Mouse (Mus musculus): ENCODE data around the gene Oas1a. TPM values are rescaled to one million over a fixed set of nuclear protein-coding genes. Genes with fewer than 3 reads are reported as not detected.
"Not testable (repeated sequence)": the region's sequence is repeated elsewhere in the genome, so short reads cannot be mapped to it uniquely, and the experiment has no call there.

Oas1a gene
- 1.8 and 2.2 TPM in 2 replicates for polyA plus RNA-seq (2014; fragmentation: Nextera tagmentation; extraction: Ambion mirVana)

DNA sequence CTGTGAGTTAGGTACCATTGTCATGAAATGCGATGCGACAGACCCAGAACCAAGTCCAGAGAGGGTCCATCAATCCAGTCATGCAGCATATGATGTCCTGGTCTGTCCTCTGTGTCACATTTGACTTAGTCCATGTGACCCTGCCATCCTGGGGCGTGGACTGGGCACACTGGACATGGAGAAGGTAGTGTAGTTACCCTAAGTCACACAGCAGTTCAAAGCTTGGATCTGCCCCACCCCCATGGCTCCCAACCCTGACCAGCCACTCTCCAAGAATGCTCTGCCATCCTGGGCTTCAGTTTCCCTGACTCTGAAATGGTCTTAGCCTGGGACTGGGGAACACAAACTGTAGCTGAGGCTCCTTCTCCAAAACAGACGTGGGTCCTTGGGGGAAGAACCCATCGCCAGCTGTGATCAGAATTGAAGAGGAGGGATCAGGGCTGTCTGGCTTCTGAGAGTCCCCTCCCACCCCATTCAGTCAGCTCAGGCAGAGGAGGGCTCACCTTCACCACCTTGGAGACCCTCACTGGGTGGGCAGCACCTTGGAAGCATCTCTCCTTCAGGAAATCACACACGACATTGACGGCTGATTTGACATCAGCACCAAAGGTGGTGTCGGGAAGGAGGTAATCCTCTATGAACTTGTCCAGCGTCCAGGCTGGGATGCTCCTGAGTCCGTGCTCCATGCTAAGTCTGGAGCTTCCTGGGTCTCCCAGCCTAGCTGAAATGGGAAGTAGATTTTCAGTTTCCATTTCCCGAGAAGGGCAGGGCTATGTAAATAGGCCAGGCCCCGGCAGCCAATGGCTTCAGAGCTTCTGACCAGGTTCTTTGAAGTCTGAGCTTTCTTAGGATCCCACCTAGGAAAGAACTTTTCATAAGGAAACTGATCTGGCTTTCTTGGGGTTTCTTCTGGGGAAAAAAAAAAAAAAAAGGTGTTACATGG is at the start of gene Oas1a:
Gene Oas1a (minus strand): TSS at position 731 of the 943 bp plus-strand sequence.
- H3K27me3 ChIP-seq (ENCODE audit: control insufficient read depth, insufficient read depth, low read length); H3K4me2 ChIP-seq (replicated peaks; ENCODE audit: low read depth, low read length); H3K9ac ChIP-seq (ENCODE audit: low read depth, low read length); H3K4me1 ChIP-seq (ENCODE audit: control insufficient read depth, insufficient read depth, low read length); H3K9me3 ChIP-seq (ENCODE audit: control insufficient read depth, low read length); H3K36me3 ChIP-seq (ENCODE audit: control insufficient read depth, insufficient read depth, low read length); ATAC-seq (ENCODE audit: low FRiP score, low TSS enrichment); H3K4me3 ChIP-seq (ENCODE audit: low read length); H3K27ac ChIP-seq (ENCODE audit: low read depth, low read length): not testable (repeated sequence)
- WGBS, result 36% methylated on average over 8 of the region's 12 CpGs

DNA sequence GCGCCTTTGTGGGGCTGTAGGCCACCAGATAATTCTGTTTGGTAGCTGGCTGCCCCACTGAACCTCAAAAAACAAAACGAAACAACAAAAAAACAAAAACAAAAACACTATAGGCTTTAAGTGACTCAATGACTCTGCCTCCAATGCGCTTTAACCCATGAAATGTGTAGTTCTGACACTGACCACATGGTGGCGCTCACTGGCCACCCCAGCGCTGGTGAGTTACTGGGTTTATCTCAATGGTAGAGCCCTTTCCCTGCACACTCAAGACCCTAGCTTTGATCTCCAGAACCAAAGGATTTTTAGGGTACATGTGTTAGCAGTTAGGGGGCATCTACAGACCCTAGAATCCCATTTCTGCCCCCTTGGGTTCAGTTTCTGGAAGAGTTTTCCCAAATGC is 46.7 kb upstream of the Oas1a start:
- H3K4me3 ChIP-seq (ENCODE audit: low read length), result no peak overlapping the region
- H3K4me2 ChIP-seq (replicated peaks; ENCODE audit: low read depth, low read length), result no peak overlapping the region
- no peaks in the 10 kb centered on the region for H3K4me1 ChIP-seq (ENCODE audit: control insufficient read depth, insufficient read depth, low read length)
- no peak for ATAC-seq (ENCODE audit: low FRiP score, low TSS enrichment)
- no peak overlapping the region for H3K27ac ChIP-seq (ENCODE audit: low read depth, low read length)
- H3K9me3 ChIP-seq (ENCODE audit: control insufficient read depth, low read length), result no peaks in the 10 kb centered on the region
- no peaks in the 10 kb centered on the region for H3K27me3 ChIP-seq (ENCODE audit: control insufficient read depth, insufficient read depth, low read length)
- no peaks in the 10 kb centered on the region for H3K36me3 ChIP-seq (ENCODE audit: control insufficient read depth, insufficient read depth, low read length)
- WGBS, result 25% methylated on average over 5 of the region's 5 CpGs
- no peak overlapping the region for H3K9ac ChIP-seq (ENCODE audit: low read depth, low read length)

DNA sequence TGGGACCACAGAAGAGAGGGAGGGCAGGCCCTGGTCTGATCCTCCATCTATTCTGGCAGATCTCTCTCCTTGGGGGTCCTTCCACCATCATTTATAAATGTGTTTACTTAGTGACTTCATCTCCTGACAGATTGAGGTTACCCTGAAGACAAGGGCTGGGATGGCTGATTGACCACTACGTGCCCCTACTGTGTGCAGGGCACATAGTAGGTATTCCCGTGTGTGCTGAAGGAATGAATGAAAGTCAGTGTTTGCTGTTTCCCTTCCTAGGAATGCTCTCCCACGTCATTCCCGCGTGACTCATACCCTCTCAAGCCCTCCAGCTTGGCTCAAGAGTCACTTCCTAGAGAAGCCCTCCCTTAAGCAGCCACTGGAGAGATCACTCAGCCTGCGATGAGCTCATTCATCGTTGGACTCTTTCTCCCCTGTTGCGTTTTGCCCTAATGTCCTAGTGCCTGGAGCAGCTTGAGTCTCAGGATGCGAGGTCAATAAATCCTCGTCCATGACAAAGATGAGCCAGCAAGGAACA is 45.0 kb upstream of the Oas1a start:
- no peak overlapping the region for H3K9ac ChIP-seq (ENCODE audit: low read depth, low read length)
- no peak for ATAC-seq (ENCODE audit: low FRiP score, low TSS enrichment)
- H3K4me3 ChIP-seq (ENCODE audit: low read length), result no peak overlapping the region
- H3K27me3 ChIP-seq (ENCODE audit: control insufficient read depth, insufficient read depth, low read length), result no peaks in the 10 kb centered on the region
- WGBS, result 68% methylated on average over 10 of the region's 10 CpGs
- no peak overlapping the region for H3K27ac ChIP-seq (ENCODE audit: low read depth, low read length)
- H3K4me2 ChIP-seq (replicated peaks; ENCODE audit: low read depth, low read length), result no peak overlapping the region
- H3K36me3 ChIP-seq (ENCODE audit: control insufficient read depth, insufficient read depth, low read length), result no peaks in the 10 kb centered on the region
- no peaks in the 10 kb centered on the region for H3K9me3 ChIP-seq (ENCODE audit: control insufficient read depth, low read length)
- no peaks in the 10 kb centered on the region for H3K4me1 ChIP-seq (ENCODE audit: control insufficient read depth, insufficient read depth, low read length)

DNA sequence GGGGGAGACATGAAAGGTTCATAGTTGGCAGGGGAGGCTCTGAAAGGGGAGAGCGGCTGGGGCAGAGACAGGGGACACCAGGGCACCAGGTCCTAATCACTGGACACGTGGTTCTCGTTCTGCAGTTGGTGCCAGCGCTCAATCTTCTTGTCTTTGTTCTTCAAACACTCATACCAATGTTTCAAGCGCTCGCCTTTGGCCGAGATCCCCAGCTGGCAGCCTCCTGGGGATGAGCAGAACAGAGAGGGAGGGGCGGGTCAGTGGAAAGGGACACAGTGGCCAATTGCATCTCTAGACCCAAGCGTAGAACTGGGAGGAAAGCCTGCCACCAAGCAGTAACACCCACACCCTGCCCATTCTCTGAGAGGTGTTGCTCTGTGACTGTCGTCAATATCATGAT is 34.8 kb upstream of the Oas1a start:
- H3K4me2 ChIP-seq (replicated peaks; ENCODE audit: low read depth, low read length), result no peak overlapping the region
- no peak overlapping the region for H3K9ac ChIP-seq (ENCODE audit: low read depth, low read length)
- H3K9me3 ChIP-seq (ENCODE audit: control insufficient read depth, low read length), result no peaks in the 10 kb centered on the region
- ATAC-seq (ENCODE audit: low FRiP score, low TSS enrichment), result no peak
- 71% methylated on average over 10 of the region's 10 CpGs for WGBS
- no peak overlapping the region for H3K27ac ChIP-seq (ENCODE audit: low read depth, low read length)
- H3K36me3 ChIP-seq (ENCODE audit: control insufficient read depth, insufficient read depth, low read length), result no peaks in the 10 kb centered on the region
- no peaks in the 10 kb centered on the region for H3K4me1 ChIP-seq (ENCODE audit: control insufficient read depth, insufficient read depth, low read length)
- no peak overlapping the region for H3K4me3 ChIP-seq (ENCODE audit: low read length)
- no peaks in the 10 kb centered on the region for H3K27me3 ChIP-seq (ENCODE audit: control insufficient read depth, insufficient read depth, low read length)

DNA sequence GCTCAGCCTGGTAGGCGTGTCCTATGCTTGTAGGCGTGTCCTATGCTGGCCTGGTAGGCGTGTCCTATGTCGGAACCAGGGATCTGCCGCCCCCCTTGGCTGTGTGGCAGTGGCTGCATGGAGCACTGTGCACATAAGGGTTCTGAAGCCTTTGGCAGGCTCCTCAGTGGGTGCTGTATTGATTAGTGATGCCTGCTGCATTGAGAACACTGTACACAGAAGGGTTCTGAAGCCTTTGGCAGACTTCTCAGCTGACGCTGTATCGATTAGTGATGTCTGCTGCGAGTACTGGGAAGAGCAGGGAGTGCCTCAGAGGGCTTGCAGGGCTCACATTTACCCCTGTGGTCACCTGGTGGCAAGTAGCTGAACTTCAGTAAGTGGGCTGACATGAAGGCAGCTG is 31.3 kb upstream of the Oas1a start:
- H3K9ac ChIP-seq (ENCODE audit: low read depth, low read length), result no peak overlapping the region
- no peak for ATAC-seq (ENCODE audit: low FRiP score, low TSS enrichment)
- H3K4me3 ChIP-seq (ENCODE audit: low read length), result no peak overlapping the region
- no peak overlapping the region for H3K27ac ChIP-seq (ENCODE audit: low read depth, low read length)
- no peaks in the 10 kb centered on the region for H3K36me3 ChIP-seq (ENCODE audit: control insufficient read depth, insufficient read depth, low read length)
- no peaks in the 10 kb centered on the region for H3K9me3 ChIP-seq (ENCODE audit: control insufficient read depth, low read length)
- H3K4me1 ChIP-seq (ENCODE audit: control insufficient read depth, insufficient read depth, low read length), result no peaks in the 10 kb centered on the region
- H3K27me3 ChIP-seq (ENCODE audit: control insufficient read depth, insufficient read depth, low read length), result no peaks in the 10 kb centered on the region
- H3K4me2 ChIP-seq (replicated peaks; ENCODE audit: low read depth, low read length), result no peak overlapping the region
- WGBS, result 56% methylated on average over 8 of the region's 8 CpGs

DNA sequence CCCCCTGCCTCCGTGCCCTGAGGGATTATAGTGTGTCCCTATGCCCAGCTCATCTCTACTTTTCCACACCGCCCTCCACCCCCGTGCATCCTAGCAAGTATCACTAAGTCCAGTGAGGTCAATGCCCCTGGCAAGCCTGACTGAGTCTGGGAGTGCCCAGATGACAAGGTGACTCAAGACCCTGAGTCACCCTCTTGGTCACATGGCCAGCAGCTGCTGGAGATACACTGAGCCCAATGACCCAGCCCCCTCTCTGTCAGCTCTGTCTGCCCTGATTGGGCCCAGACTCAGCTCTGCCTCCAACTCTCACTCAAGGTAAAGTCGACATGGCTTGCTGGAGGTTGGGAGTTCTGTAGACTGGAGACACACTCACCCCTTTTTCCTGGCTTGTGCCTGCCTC is 30.5 kb upstream of the Oas1a start:
- H3K4me3 ChIP-seq (ENCODE audit: low read length), result no peak overlapping the region
- no peaks in the 10 kb centered on the region for H3K4me1 ChIP-seq (ENCODE audit: control insufficient read depth, insufficient read depth, low read length)
- no peaks in the 10 kb centered on the region for H3K27me3 ChIP-seq (ENCODE audit: control insufficient read depth, insufficient read depth, low read length)
- no peaks in the 10 kb centered on the region for H3K36me3 ChIP-seq (ENCODE audit: control insufficient read depth, insufficient read depth, low read length)
- no peak overlapping the region for H3K9ac ChIP-seq (ENCODE audit: low read depth, low read length)
- ATAC-seq (ENCODE audit: low FRiP score, low TSS enrichment), result no peak
- H3K27ac ChIP-seq (ENCODE audit: low read depth, low read length), result no peak overlapping the region
- H3K4me2 ChIP-seq (replicated peaks; ENCODE audit: low read depth, low read length), result no peak overlapping the region
- no peaks in the 10 kb centered on the region for H3K9me3 ChIP-seq (ENCODE audit: control insufficient read depth, low read length)
- WGBS, result 77% methylated on average over 4 of the region's 4 CpGs

DNA sequence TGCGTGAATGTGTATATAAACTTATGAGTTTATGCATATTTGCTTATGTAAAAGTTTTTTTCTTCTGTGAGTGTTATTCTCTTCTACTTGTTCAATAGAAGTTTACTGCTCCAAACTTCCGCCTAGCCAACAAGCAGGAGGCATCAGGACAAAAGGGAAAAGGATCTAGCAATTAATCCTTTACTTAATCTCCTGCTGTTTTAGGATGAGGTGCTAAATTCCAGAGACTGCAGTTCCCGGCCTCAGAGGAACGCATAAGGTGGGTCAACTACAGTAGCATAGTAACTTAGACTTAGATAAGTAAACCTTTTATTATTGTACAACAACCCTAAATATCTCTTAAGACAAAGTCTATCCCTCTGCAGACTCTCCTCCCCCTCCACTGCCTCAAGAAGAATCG is 26.6 kb upstream of the Oas1a start:
- 20% methylated on average over 5 of the region's 5 CpGs for WGBS
- H3K27me3 ChIP-seq (ENCODE audit: control insufficient read depth, insufficient read depth, low read length), result no peaks in the 10 kb centered on the region
- H3K27ac ChIP-seq (ENCODE audit: low read depth, low read length), result no peak overlapping the region
- no peak for ATAC-seq (ENCODE audit: low FRiP score, low TSS enrichment)
- H3K9me3 ChIP-seq (ENCODE audit: control insufficient read depth, low read length), result no peaks in the 10 kb centered on the region
- H3K9ac ChIP-seq (ENCODE audit: low read depth, low read length), result no peak overlapping the region
- H3K4me3 ChIP-seq (ENCODE audit: low read length), result no peak overlapping the region
- H3K4me1 ChIP-seq (ENCODE audit: control insufficient read depth, insufficient read depth, low read length), result no peaks in the 10 kb centered on the region
- H3K4me2 ChIP-seq (replicated peaks; ENCODE audit: low read depth, low read length), result no peak overlapping the region
- H3K36me3 ChIP-seq (ENCODE audit: control insufficient read depth, insufficient read depth, low read length), result no peaks in the 10 kb centered on the region

DNA sequence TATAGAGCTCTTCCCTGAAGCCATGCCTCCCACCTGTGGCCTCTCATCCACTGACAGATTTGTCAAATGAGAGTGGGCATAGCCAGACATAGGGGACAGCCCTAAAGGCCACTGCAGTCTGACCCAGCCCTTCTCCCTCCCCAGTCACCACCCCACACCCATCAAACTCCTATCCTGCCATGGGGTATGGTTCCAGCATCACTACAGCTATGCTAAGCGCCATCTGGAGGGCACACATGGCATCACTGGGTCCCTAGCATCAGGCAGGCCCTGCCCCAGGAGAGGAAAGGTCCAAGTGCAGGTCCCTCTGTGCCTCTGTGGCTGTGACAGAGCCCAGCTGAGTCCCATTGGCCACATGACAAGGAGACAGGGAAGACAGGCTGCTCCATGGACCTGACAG is 19.7 kb upstream of the Oas1a start:
- Histone ChIP-seq H3K27ac (ENCODE audit: low read depth, low read length) (no peak overlapping the region), H3K36me3 (ENCODE audit: control insufficient read depth, insufficient read depth, low read length) (no peaks in the 10 kb centered on the region), H3K9ac (ENCODE audit: low read depth, low read length) (no peak overlapping the region), H3K4me1 (ENCODE audit: control insufficient read depth, insufficient read depth, low read length) (no peaks in the 10 kb centered on the region), H3K9me3 (ENCODE audit: control insufficient read depth, low read length) (no peaks in the 10 kb centered on the region), H3K4me2 (replicated peaks; ENCODE audit: low read depth, low read length) (no peak overlapping the region), H3K27me3 (ENCODE audit: control insufficient read depth, insufficient read depth, low read length) (no peaks in the 10 kb centered on the region), H3K4me3 (ENCODE audit: low read length) (no peak overlapping the region)
- ATAC-seq (ENCODE audit: low FRiP score, low TSS enrichment), result no peak
- WGBS, result 18% methylated on average over 1 of the region's 1 CpGs

DNA sequence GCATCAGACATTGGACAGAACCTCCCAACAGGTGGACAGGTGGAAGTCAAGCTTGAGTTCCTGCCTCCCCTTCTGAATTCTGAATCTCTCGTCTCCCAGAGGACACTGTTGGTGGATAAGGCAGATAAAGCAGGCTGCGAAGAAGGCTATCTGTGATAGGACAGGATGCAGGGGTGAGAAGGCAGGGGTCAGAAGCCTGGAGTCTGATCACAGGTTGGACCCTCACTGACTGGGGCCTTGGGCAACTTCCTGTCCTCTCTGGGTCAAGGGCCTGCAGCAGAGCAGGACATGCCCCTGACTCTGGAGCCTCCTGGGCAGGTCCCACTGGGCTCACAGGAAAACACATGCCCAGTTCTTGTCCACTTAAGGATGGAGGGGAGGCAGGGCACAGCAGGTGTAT is 19.0 kb upstream of the Oas1a start:
- ATAC-seq (ENCODE audit: low FRiP score, low TSS enrichment); H3K4me1 ChIP-seq (ENCODE audit: control insufficient read depth, insufficient read depth, low read length); H3K36me3 ChIP-seq (ENCODE audit: control insufficient read depth, insufficient read depth, low read length); H3K27ac ChIP-seq (ENCODE audit: low read depth, low read length); H3K4me2 ChIP-seq (replicated peaks; ENCODE audit: low read depth, low read length); H3K9ac ChIP-seq (ENCODE audit: low read depth, low read length); H3K9me3 ChIP-seq (ENCODE audit: control insufficient read depth, low read length); H3K27me3 ChIP-seq (ENCODE audit: control insufficient read depth, insufficient read depth, low read length); H3K4me3 ChIP-seq (ENCODE audit: low read length): not testable (repeated sequence)
- WGBS, result 62% methylated on average over 2 of the region's 2 CpGs

Measured in kidney, embryonic 14.5 days (tissue).